Mouse (Mus musculus) C2C12 (cell line): ENCODE results near the gene Rgma. TPM values are rescaled to one million over a fixed set of nuclear protein-coding genes. Genes with fewer than 3 reads are reported as not detected.

Experiments used
- H3K27me3 ChIP-seq: one replicate; pipeline ENCODE4 v1.6.1; 2011; ENCODE audit not compliant: control insufficient read depth, insufficient read depth, insufficient read length
- H3K36me3 ChIP-seq: one replicate; pipeline ENCODE4 v1.6.1; 2011; ENCODE audit not compliant: control insufficient read depth, insufficient read depth
- H3K4me3 ChIP-seq: one replicate; pipeline ENCODE4 v1.5.1; 2011; ENCODE audit warnings: mild to moderate bottlenecking, control low read depth; ENCODE audit not compliant: poor library complexity, insufficient read depth, severe bottlenecking
- H3K79me2 ChIP-seq: one replicate; pipeline ENCODE4 v1.6.1; 2011; ENCODE audit not compliant: control insufficient read depth, insufficient read depth
- H3K79me3 ChIP-seq: one replicate; pipeline ENCODE4 v1.6.1; 2011; ENCODE audit warnings: low read depth, control low read depth
- H3ac ChIP-seq: one replicate; pipeline ENCODE3; 2011; ENCODE audit warnings: low read depth; ENCODE audit not compliant: control insufficient read depth, insufficient read length
- CEBPB ChIP-seq: IDR thresholded peaks from one replicate; pipeline ENCODE4 v1.6.1; 2011; ENCODE audit warnings: low read depth, mild to moderate bottlenecking, control low read depth, moderate library complexity
- CTCF ChIP-seq: IDR thresholded peaks from one replicate; pipeline ENCODE4 v1.5.1; 2011; ENCODE audit not compliant: control insufficient read depth, insufficient read depth, insufficient read length
- FOSL1 ChIP-seq: IDR thresholded peaks from one replicate; pipeline ENCODE4 v1.8.0; 2011; ENCODE audit warnings: mild to moderate bottlenecking, low read length; ENCODE audit not compliant: poor library complexity, insufficient read depth, severe bottlenecking
- MAX ChIP-seq: IDR thresholded peaks from one replicate; pipeline ENCODE4 v1.6.1; 2011; ENCODE audit warnings: mild to moderate bottlenecking, control low read depth
- MYOD1 ChIP-seq: IDR thresholded peaks from one replicate; pipeline ENCODE4 v1.6.1; 2011; ENCODE audit warnings: low read depth; ENCODE audit not compliant: control insufficient read depth, insufficient read length
- MYOG ChIP-seq: IDR thresholded peaks from one replicate; pipeline ENCODE4 v1.6.1; 2011; ENCODE audit not compliant: control insufficient read depth, insufficient read length; ENCODE audit errors: extremely low read depth
- USF1 ChIP-seq: IDR thresholded peaks from one replicate; pipeline ENCODE4 v1.6.1; 2011; ENCODE audit warnings: low read depth, mild to moderate bottlenecking, control low read depth, moderate library complexity
- polyA plus RNA-seq: library from polyadenylated mRNA; unstranded; fragments of >200 nt; fragmentation: generic; extraction: Trizol; gene quantifications from one replicate; pipeline ENCODE4 v1.2.1, GENCODE M21; 2012; ENCODE audit warnings: missing spikeins

Gene Rgma
- polyA plus RNA-seq, 1 experiment: 1.4 TPM

- H3K79me2 ChIP-seq: no peaks in the 10 kb centered on the region
- H3ac ChIP-seq: no peak overlapping the region
- TF ChIP-seq MYOG: no peak
- TF ChIP-seq FOSL1: no peak
- TF ChIP-seq MAX: no peak
- TF ChIP-seq CTCF: no peak
- TF ChIP-seq MYOD1: no peak
- TF ChIP-seq CEBPB: no peak
- H3K27me3 ChIP-seq: no peaks in the 10 kb centered on the region
- H3K79me3 ChIP-seq: no peaks in the 10 kb centered on the region
- no peak overlapping the region for H3K4me3 ChIP-seq
- H3K36me3 ChIP-seq: no peaks in the 10 kb centered on the region
Measured at GRCm38 (mm10) chr7:73389419-73389818, 14.1 kb downstream of the Rgma start.

- H3K79me3 ChIP-seq: no peaks in the 10 kb centered on the region
- H3K4me3 ChIP-seq: no peak overlapping the region
- no peaks in the 10 kb centered on the region for H3K79me2 ChIP-seq
- H3K27me3 ChIP-seq: no peaks in the 10 kb centered on the region
- H3K36me3 ChIP-seq: no peaks in the 10 kb centered on the region
- TF ChIP-seq CTCF (no peak), CEBPB (no peak), FOSL1 (no peak), MAX (no peak), MYOG (no peak), MYOD1 (no peak), USF1 (no peak)
- H3ac ChIP-seq: no peak overlapping the region
Measured at GRCm38 (mm10) chr7:73389871-73390294, 14.6 kb downstream of the Rgma start.

GRCm38 (mm10) chr7:73390426-73391001 is 15.2 kb downstream of the Rgma start:
- no peaks in the 10 kb centered on the region for H3K27me3 ChIP-seq
- TF ChIP-seq CTCF (no peak), FOSL1 (no peak), MYOG (no peak), USF1 (no peak), CEBPB (no peak), MYOD1 (no peak)
- no peaks in the 10 kb centered on the region for H3K79me3 ChIP-seq

GRCm38 (mm10) chr7:73391002-73391517 is 15.8 kb downstream of the Rgma start:
- TF ChIP-seq MYOD1 (no peak), MAX (no peak), USF1 (no peak), CEBPB (no peak), FOSL1 (no peak), MYOG (no peak), CTCF (no peak)
- Histone ChIP-seq H3K36me3 (no peaks in the 10 kb centered on the region), H3ac (peak overlapping the region; percentile 88), H3K79me3 (no peaks in the 10 kb centered on the region), H3K4me3 (peak overlapping the region; percentile 51), H3K27me3 (no peaks in the 10 kb centered on the region), H3K79me2 (no peaks in the 10 kb centered on the region)

More at GRCm38 (mm10) chr7:73390426-73391001, 15.2 kb downstream of the Rgma start:
- Histone ChIP-seq H3ac (no peak overlapping the region), H3K79me2 (no peaks in the 10 kb centered on the region), H3K36me3 (no peaks in the 10 kb centered on the region), H3K4me3 (no peak overlapping the region)

DNA sequence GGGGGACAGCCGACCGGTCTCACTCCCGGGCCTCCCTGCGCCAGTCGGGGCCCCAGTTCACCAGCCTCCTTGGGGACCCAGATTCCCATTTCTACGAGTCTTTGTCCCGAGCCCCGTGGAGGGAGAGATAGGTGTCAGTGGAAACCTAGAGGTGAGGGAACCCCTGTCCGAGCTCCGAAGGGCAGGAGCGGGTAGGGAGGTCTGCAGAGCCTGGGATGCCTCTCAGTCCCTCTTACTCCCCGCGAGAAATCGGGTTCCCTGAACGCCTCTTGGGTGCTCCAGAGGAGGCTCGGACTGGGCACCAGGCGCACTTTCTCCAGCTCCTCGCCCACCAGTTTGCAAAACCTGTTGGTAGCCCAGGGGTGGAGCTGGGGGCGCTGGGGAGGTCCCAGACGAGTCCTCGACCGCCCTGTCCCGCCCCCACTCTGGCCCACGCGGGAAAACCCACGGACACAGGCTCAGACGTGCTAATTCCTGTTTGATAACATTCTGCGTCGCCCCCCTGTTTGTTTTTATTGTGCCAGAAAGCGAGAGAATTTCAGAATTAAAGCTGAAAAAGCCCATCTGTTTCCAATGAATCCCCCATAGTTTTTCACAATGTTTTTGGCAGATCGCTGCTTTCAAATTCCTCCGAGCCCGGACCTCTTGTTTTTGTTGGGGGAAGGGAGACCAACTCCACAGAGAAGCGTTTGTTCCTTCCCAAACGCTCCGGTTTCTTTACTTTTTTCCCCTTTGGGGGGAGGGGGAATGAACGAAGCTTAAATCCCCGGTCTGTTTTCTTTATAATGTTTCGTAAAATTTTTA is 16.4 kb downstream of the Rgma start:
- Histone ChIP-seq H3K36me3 (no peaks in the 10 kb centered on the region), H3K79me2 (no peaks in the 10 kb centered on the region), H3K4me3 (peak overlapping the region; percentile 51), H3K79me3 (no peaks in the 10 kb centered on the region), H3K27me3 (no peaks in the 10 kb centered on the region), H3ac (peak overlapping the region; percentile 88)
- TF ChIP-seq MYOG (no peak), CTCF (no peak), USF1 (no peak), MAX (no peak), MYOD1 (no peak), FOSL1 (no peak), CEBPB (no peak)

- H3K79me3 ChIP-seq: no peaks in the 10 kb centered on the region
- H3K27me3 ChIP-seq: no peaks in the 10 kb centered on the region
- no peaks in the 10 kb centered on the region for H3K36me3 ChIP-seq
- H3K79me2 ChIP-seq: no peaks in the 10 kb centered on the region
- H3K4me3 ChIP-seq: peak overlapping the region; percentile 51
- peak overlapping the region; percentile 8 for H3ac ChIP-seq
- TF ChIP-seq MYOD1 (no peak), CTCF (no peak)
Measured at GRCm38 (mm10) chr7:73392359-73392758, 17.1 kb downstream of the Rgma start.
